Mouse (Mus musculus): Measurements from ENCODE around the gene Caprin2. TPM values are rescaled to one million over a fixed set of nuclear protein-coding genes. Genes with fewer than 3 reads are reported as not detected.

Gene Caprin2
- polyA plus RNA-seq, 1 experiment = 1.7 TPM

- WGBS = 80% methylated on average over 9 of the region's 9 CpGs
- TF ChIP-seq CTCF (IDR thresholded peaks at IDR 0.05; ENCODE audit: extremely low read depth, insufficient read length, insufficient replicate concordance, low read depth, low read length) = no peak
- no peak for TF ChIP-seq POLR2A (IDR thresholded peaks at IDR 0.05; ENCODE audit: low read depth, low read length)
- H3K4me3 ChIP-seq (ENCODE audit: low read depth, low read length) = no peak overlapping the region
- peaks cover 5% of the 10 kb centered on the region; the same call in 1 of the 2 replicates for H3K4me1 ChIP-seq (ENCODE audit: control insufficient read depth, insufficient read depth, insufficient read length, low read length)
- no peaks in the 10 kb centered on the region for H3K36me3 ChIP-seq (ENCODE audit: control insufficient read depth, insufficient read depth, low read length)
- no peak overlapping the region for H3K27ac ChIP-seq (ENCODE audit: insufficient read depth, low read depth, low read length)
- H3K27me3 ChIP-seq (ENCODE audit: control insufficient read depth, insufficient read depth, low read length) = no peaks in the 10 kb centered on the region
Observed at GRCm38 (mm10) chr6:148906958-148907357, 10.9 kb upstream of the Caprin2 start.

GRCm38 (mm10) chr6:148902728-148903127 lies 6.7 kb upstream of the Caprin2 start:
- peaks cover 5% of the 10 kb centered on the region; the same call in 1 of the 2 replicates for H3K4me1 ChIP-seq (ENCODE audit: control insufficient read depth, insufficient read depth, insufficient read length, low read length)
- no peak overlapping the region for H3K27ac ChIP-seq (ENCODE audit: insufficient read depth, low read depth, low read length)
- TF ChIP-seq POLR2A (IDR thresholded peaks at IDR 0.05; ENCODE audit: low read depth, low read length) = no peak
- TF ChIP-seq CTCF (IDR thresholded peaks at IDR 0.05; ENCODE audit: extremely low read depth, insufficient read length, insufficient replicate concordance, low read depth, low read length) = no peak
- no peaks in the 10 kb centered on the region for H3K27me3 ChIP-seq (ENCODE audit: control insufficient read depth, insufficient read depth, low read length)
- 82% methylated on average over 3 of the region's 3 CpGs for WGBS
- H3K4me3 ChIP-seq (ENCODE audit: low read depth, low read length) = no peak overlapping the region
- H3K36me3 ChIP-seq (ENCODE audit: control insufficient read depth, insufficient read depth, low read length) = no peaks in the 10 kb centered on the region

- Histone ChIP-seq H3K36me3 (ENCODE audit: control insufficient read depth, insufficient read depth, low read length) (no peaks in the 10 kb centered on the region), H3K27me3 (ENCODE audit: control insufficient read depth, insufficient read depth, low read length) (no peaks in the 10 kb centered on the region), H3K27ac (ENCODE audit: insufficient read depth, low read depth, low read length) (0 out of 2 replicates have a peak overlapping the region, but pooled peaks have one; percentile 0), H3K4me3 (ENCODE audit: low read depth, low read length) (peak overlapping the region; percentile 89), H3K4me1 (ENCODE audit: control insufficient read depth, insufficient read depth, insufficient read length, low read length) (no peaks in the 10 kb centered on the region)
- no peak for TF ChIP-seq POLR2A (IDR thresholded peaks at IDR 0.05; ENCODE audit: low read depth, low read length)
- TF ChIP-seq CTCF (IDR thresholded peaks at IDR 0.05; ENCODE audit: extremely low read depth, insufficient read length, insufficient replicate concordance, low read depth, low read length) = no peak; the same call in 1 of the 2 replicates
- 33% methylated on average over 6 of the region's 6 CpGs for WGBS
Observed at GRCm38 (mm10) chr6:148896507-148896851, 442 bp upstream of the Caprin2 start.

GRCm38 (mm10) chr6:148894888-148895772 lies 907 bp downstream of the Caprin2 start:
- WGBS = 8% methylated on average over 18 of the region's 18 CpGs
- TF ChIP-seq POLR2A (IDR thresholded peaks at IDR 0.05; ENCODE audit: low read depth, low read length) = no peak
- TF ChIP-seq CTCF (IDR thresholded peaks at IDR 0.05; ENCODE audit: extremely low read depth, insufficient read length, insufficient replicate concordance, low read depth, low read length) = 0 out of 2 replicates have a peak, but pooled peaks have one; percentile 10

GRCm38 (mm10) chr6:148873911-148874310 lies 22.1 kb downstream of the Caprin2 start:
- Histone ChIP-seq H3K36me3 (ENCODE audit: control insufficient read depth, insufficient read depth, low read length) (no peaks in the 10 kb centered on the region), H3K4me1 (ENCODE audit: control insufficient read depth, insufficient read depth, insufficient read length, low read length) (no peaks in the 10 kb centered on the region), H3K27ac (ENCODE audit: insufficient read depth, low read depth, low read length) (no peak overlapping the region), H3K4me3 (ENCODE audit: low read depth, low read length) (no peak overlapping the region), H3K27me3 (ENCODE audit: control insufficient read depth, insufficient read depth, low read length) (no peaks in the 10 kb centered on the region)
- TF ChIP-seq CTCF (IDR thresholded peaks at IDR 0.05; ENCODE audit: extremely low read depth, insufficient read length, insufficient replicate concordance, low read depth, low read length) (no peak), POLR2A (IDR thresholded peaks at IDR 0.05; ENCODE audit: low read depth, low read length) (no peak)
- WGBS = 100% methylated on average over 1 of the region's 1 CpGs

More at GRCm38 (mm10) chr6:148894888-148895772, 907 bp downstream of the Caprin2 start:
- H3K4me3 ChIP-seq (ENCODE audit: low read depth, low read length) = peak overlapping the region; percentile 89
- no peaks in the 10 kb centered on the region for H3K36me3 ChIP-seq (ENCODE audit: control insufficient read depth, insufficient read depth, low read length)
- H3K27me3 ChIP-seq (ENCODE audit: control insufficient read depth, insufficient read depth, low read length) = no peaks in the 10 kb centered on the region
- no peak overlapping the region for H3K27ac ChIP-seq (ENCODE audit: insufficient read depth, low read depth, low read length)
- no peaks in the 10 kb centered on the region for H3K4me1 ChIP-seq (ENCODE audit: control insufficient read depth, insufficient read depth, insufficient read length, low read length)

- Histone ChIP-seq H3K4me3 (ENCODE audit: low read depth, low read length) (no peak overlapping the region), H3K27ac (ENCODE audit: insufficient read depth, low read depth, low read length) (no peak overlapping the region), H3K27me3 (ENCODE audit: control insufficient read depth, insufficient read depth, low read length) (no peaks in the 10 kb centered on the region), H3K36me3 (ENCODE audit: control insufficient read depth, insufficient read depth, low read length) (no peaks in the 10 kb centered on the region), H3K4me1 (ENCODE audit: control insufficient read depth, insufficient read depth, insufficient read length, low read length) (peaks cover 2% of the 10 kb centered on the region; the same call in 1 of the 2 replicates)
- no peak for TF ChIP-seq CTCF (IDR thresholded peaks at IDR 0.05; ENCODE audit: extremely low read depth, insufficient read length, insufficient replicate concordance, low read depth, low read length)
- TF ChIP-seq POLR2A (IDR thresholded peaks at IDR 0.05; ENCODE audit: low read depth, low read length) = no peak
Observed at GRCm38 (mm10) chr6:148845629-148846028, 50.4 kb downstream of the Caprin2 start.

GRCm38 (mm10) chr6:148841760-148842159 lies 54.3 kb downstream of the Caprin2 start:
- Histone ChIP-seq H3K4me1 (ENCODE audit: control insufficient read depth, insufficient read depth, insufficient read length, low read length) (peaks cover 2% of the 10 kb centered on the region; the same call in 1 of the 2 replicates), H3K4me3 (ENCODE audit: low read depth, low read length) (no peak overlapping the region), H3K27me3 (ENCODE audit: control insufficient read depth, insufficient read depth, low read length) (no peaks in the 10 kb centered on the region), H3K36me3 (ENCODE audit: control insufficient read depth, insufficient read depth, low read length) (no peaks in the 10 kb centered on the region), H3K27ac (ENCODE audit: insufficient read depth, low read depth, low read length) (no peak overlapping the region)
- TF ChIP-seq POLR2A (IDR thresholded peaks at IDR 0.05; ENCODE audit: low read depth, low read length) (no peak), CTCF (IDR thresholded peaks at IDR 0.05; ENCODE audit: extremely low read depth, insufficient read length, insufficient replicate concordance, low read depth, low read length) (no peak)
- WGBS = 95% methylated on average over 1 of the region's 1 CpGs
